Mouse (Mus musculus): ENCODE results near the gene Inka1. TPM values are rescaled to one million over a fixed set of nuclear protein-coding genes. Genes with fewer than 3 reads are reported as not detected.

Gene Inka1
- polyA plus RNA-seq, 1 experiment from 2014 or later: 50.5 TPM

DNA sequence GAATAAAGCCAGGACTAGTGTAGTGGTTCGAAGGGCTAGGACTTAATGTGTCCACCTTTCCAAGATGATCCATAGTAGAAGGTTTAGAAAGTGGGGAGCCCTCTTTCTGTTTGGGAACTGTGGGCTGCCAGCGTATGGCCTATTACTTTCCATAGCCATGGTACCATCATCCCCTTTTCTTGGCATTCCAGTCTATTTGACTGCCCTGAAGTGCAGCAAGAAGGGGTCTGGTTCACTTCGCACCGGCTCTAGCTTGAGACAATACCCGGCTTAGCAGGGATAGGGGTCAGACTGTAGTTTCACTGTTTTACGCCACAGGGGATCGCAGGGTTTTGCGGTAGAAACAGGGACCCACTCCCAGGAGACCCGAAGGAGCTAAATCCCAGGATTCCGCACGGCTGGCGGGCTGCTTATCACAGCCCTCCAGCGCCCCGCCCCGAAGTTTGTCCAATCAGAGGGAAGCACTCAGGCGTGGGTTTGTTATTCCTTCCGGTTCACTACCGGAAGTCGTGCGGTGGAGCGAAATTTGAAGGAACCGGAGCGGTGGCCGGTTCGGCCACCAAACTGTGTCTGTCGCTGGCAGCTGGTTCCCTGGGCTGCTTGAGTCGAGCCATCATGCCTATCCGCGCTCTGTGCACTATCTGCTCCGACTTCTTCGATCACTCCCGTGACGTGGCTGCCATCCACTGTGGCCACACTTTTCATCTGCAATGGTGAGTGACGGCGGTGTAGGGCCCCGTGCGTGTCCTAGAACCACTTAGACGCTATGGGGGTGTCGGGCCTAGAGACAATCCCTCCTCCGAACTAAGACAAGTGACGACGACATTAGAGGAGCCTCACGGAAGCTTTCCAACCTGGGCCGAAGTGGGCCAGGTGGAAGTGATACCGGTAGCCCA, 35.0 kb downstream of the Inka1 start:
- Histone ChIP-seq H3K36me3 (replicated peaks) (no peaks in the 10 kb centered on the region), H3K27ac (replicated peaks) (peak overlapping the region; percentile 74), H3K9ac (peak overlapping the region; percentile 71), H3K9me3 (replicated peaks) (no peaks in the 10 kb centered on the region), H3K4me3 (replicated peaks) (peak overlapping the region; percentile 88), H3K27me3 (peaks cover 4% of the 10 kb centered on the region; the same call in 1 of the 2 replicates), H3K4me2 (peak overlapping the region; percentile 86), H3K4me1 (replicated peaks) (peaks cover 31% of the 10 kb centered on the region)
- ATAC-seq (ENCODE audit: insufficient read depth): peak; percentile 87
- 11% methylated on average over 45 of the region's 45 CpGs for WGBS (ENCODE audit: insufficient replicate concordance)

DNA sequence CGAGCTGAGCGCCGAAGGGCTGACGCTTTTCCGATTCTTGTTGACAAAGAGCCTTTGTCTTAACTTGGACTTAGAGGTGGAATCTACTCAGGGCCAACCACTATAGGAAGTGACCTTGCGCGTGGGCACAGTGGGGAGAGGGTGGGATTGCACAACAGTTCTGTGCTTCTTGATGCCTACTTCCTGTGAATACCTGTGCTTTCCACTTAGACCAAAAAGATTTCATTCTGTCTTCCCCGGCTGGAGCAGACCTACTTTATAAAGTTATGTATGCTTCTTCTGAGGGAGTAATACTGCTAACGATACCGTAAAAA, 35.8 kb downstream of the Inka1 start, which contains the start of gene Traip:
Gene Traip (plus strand): TSS at position 215 of the 314 bp plus-strand sequence.
- 78% methylated on average over 10 of the region's 10 CpGs for WGBS (ENCODE audit: insufficient replicate concordance)
- H3K4me2 ChIP-seq: peak within 1 kb of the TSS; percentile 86
- peaks cover 31% of the 10 kb centered on the region for H3K4me1 ChIP-seq (replicated peaks)
- peak within 1 kb of the TSS; percentile 88 for H3K4me3 ChIP-seq (replicated peaks)
- H3K27ac ChIP-seq (replicated peaks): peak within 1 kb of the TSS; percentile 74
- ATAC-seq (ENCODE audit: insufficient read depth): no peak
- H3K9ac ChIP-seq: peak within 1 kb of the TSS; percentile 71
- H3K9me3 ChIP-seq (replicated peaks): no peaks in the 10 kb centered on the region
- peaks cover 4% of the 10 kb centered on the region; the same call in 1 of the 2 replicates for H3K27me3 ChIP-seq
- H3K36me3 ChIP-seq (replicated peaks): no peaks in the 10 kb centered on the region

DNA sequence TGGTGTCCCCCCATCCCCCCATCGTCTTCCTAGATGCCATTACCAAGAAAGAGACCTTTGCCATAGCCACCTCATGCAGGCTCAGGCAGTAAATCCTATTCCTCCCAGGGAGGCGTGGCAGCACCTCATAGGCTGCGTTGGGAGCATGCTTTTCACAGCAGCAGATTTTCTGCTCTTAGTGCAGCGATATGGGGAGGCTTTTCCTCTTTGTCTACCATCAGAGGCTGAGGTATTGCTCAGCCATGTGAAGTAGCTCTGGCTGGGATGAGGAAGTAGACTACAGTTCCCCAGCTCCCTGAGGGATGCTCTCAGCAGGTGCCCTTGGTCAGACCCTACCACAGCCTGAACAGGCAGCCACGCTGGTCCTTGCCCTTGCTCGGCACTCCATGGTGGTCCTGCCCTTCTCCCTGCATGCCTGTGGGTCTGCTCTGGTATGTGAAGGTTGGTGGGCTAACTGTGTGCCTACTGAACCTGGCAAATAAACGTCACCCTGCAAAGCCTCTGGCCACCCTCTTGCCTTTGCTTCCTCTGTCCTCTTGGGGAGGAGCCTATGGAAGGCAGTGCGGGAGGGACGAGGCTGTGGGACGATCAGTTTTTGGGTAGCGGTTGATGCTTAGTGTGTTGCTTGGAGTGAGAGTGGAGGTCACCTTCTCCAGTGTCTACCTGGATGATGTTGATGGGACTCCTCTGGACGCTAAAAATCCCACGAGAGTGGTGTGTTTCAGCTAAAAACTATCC, 36.3 kb downstream of the Inka1 start:
- Histone ChIP-seq H3K9ac (no peak overlapping the region), H3K9me3 (replicated peaks) (no peaks in the 10 kb centered on the region), H3K4me1 (replicated peaks) (peaks cover 31% of the 10 kb centered on the region), H3K27me3 (peaks cover 4% of the 10 kb centered on the region; the same call in 1 of the 2 replicates), H3K36me3 (replicated peaks) (no peaks in the 10 kb centered on the region), H3K27ac (replicated peaks) (no peak overlapping the region), H3K4me2 (no peak overlapping the region), H3K4me3 (replicated peaks) (no peak overlapping the region)
- ATAC-seq (ENCODE audit: insufficient read depth): no peak
- WGBS (ENCODE audit: insufficient replicate concordance): 68% methylated on average over 13 of the region's 13 CpGs

DNA sequence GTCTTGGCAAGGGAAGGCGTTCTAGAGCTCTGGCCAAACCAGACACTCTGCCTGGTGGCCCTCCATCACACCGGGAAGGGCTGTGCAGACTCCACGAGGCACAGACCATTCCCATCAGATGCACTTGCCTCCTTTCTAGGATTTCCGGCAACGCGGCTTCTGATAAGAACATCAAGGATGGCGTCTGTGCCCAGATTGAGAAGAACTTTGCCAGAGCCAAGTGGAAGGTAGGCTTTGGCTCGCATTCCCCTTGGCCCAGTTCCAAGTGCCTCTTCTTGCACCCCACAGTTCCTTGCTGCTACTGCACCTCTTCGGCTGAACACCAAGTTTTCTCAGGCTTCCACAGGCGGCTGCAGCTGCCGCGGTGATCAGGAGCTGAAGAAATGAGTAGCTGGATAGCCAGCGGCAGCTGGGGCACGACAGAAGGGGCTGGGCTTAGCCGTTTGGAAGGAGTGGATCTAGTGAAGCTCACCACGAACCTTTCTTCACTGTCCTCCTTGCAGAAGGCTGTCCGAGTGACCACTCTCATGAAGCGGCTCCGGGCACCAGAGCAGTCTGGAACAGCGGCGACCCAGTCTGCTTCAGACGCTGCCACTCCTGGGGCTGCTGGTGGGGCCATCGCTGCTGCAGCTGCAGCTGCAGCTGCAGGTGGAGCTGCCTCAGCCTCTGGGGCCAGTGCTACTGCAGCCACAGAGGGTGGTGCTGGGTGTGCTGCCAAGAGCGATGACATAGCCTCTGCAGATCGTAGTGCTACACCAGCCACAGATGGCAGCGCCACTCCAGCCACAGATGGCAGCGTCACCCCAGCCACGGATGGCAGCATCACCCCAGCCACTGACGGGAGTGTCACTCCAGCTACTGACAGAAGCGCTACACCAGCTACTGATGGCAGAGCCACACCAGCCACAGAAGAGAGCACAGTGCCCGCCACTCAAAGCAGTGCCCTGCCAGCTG, 38.2 kb downstream of the Inka1 start:
- ATAC-seq (ENCODE audit: insufficient read depth): no peak
- Histone ChIP-seq H3K9ac (no peak overlapping the region), H3K27ac (replicated peaks) (no peak overlapping the region), H3K4me2 (no peak overlapping the region), H3K4me3 (replicated peaks) (no peak overlapping the region), H3K9me3 (replicated peaks) (no peaks in the 10 kb centered on the region), H3K4me1 (replicated peaks) (peaks cover 26% of the 10 kb centered on the region), H3K36me3 (replicated peaks) (no peaks in the 10 kb centered on the region), H3K27me3 (peaks cover 7% of the 10 kb centered on the region; the same call in 1 of the 2 replicates)
- WGBS (ENCODE audit: insufficient replicate concordance): 78% methylated on average over 31 of the region's 31 CpGs

DNA sequence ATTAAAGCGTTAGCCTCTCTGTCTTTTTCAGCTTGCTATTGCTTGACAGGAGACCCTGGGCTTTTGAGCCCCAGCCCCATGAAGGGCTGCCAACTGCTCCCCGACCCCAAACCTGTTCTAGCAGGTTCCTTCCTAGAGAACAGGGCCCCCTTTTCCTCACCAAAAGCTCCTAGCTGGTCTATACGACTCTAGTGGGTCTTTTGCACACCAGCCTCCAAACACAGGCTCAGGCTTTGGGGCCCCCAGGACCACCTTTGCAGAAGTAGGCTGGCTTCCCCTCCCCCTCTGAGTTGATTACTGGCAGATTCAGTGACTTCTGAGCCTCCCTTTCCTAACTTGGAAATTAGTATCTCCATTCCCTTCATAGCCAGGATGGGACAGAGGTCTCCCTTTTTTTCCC, 48.8 kb downstream of the Inka1 start:
- no peaks in the 10 kb centered on the region for H3K36me3 ChIP-seq (replicated peaks)
- H3K27me3 ChIP-seq: peaks cover 91% of the 10 kb centered on the region
- H3K4me3 ChIP-seq (replicated peaks): no peak overlapping the region
- H3K9me3 ChIP-seq (replicated peaks): no peaks in the 10 kb centered on the region
- H3K4me1 ChIP-seq (replicated peaks): peaks cover 9% of the 10 kb centered on the region
- H3K27ac ChIP-seq (replicated peaks): no peak overlapping the region
- ATAC-seq (ENCODE audit: insufficient read depth): no peak
- no peak overlapping the region for H3K9ac ChIP-seq
- H3K4me2 ChIP-seq: no peak overlapping the region
- WGBS (ENCODE audit: insufficient replicate concordance): 22% methylated on average over 3 of the region's 3 CpGs

DNA sequence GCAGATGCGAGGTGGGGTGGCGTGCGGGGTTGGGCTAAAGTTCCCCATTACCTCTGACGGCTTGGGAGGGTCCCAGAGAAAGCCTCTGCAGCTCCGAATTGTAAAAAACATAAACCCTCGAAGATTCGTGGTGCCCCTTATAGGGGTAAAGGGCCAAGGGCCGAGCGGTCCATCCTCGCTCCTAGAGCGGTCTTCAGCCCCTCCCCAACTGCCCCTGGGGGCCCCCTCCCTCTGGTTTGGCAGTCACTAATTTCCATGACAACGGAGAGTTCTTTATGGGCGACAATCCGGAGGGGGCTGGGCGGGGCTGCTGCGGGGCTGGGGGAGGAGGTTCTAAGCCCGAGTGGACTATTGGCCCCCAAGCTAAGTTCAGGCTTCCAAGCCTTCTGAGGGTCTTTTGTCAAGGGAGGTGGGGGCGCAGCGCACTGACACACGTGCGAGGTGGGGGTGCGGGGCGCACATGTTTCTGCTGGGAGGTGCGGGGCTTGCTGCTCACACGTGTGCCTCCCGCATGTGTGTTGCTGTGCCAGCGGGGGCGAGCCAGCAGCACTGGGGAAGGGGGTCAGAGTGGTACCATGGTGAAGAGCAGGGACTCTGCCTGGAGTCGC, 49.4 kb downstream of the Inka1 start:
- Histone ChIP-seq H3K27me3 (peaks cover 94% of the 10 kb centered on the region), H3K9ac (no peak overlapping the region), H3K36me3 (replicated peaks) (no peaks in the 10 kb centered on the region), H3K4me1 (replicated peaks) (peaks cover 9% of the 10 kb centered on the region), H3K27ac (replicated peaks) (no peak overlapping the region), H3K4me3 (replicated peaks) (peak overlapping the region; percentile 36), H3K9me3 (replicated peaks) (no peaks in the 10 kb centered on the region), H3K4me2 (peak overlapping the region; percentile 65)
- 5% methylated on average over 29 of the region's 29 CpGs for WGBS (ENCODE audit: insufficient replicate concordance)
- no peak for ATAC-seq (ENCODE audit: insufficient read depth)

DNA sequence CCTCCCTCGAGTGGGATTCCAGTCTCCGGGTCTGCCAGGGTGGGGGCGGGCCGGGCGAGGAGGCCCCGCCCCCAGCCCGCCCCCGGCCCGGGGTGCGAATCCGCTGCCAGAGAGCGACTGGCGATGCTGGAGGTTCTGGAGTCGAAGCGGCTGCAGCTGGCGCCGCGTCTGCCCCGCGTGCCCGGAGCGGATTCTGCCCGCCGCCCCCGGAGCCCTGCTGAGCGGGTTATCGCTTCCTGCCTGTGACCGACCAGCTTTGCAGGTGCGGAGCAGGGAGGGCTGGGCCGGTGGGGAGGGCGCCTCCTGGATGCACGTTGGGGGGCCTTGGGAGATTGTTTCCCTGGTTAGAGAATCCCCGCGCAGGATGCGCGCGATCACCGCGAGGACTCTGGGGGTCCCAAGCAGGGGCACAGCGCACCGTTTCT, 49.9 kb downstream of the Inka1 start:
- Histone ChIP-seq H3K27ac (replicated peaks) (no peak overlapping the region), H3K4me3 (replicated peaks) (peak overlapping the region; percentile 36), H3K9me3 (replicated peaks) (no peaks in the 10 kb centered on the region), H3K4me2 (peak overlapping the region; percentile 65), H3K36me3 (replicated peaks) (no peaks in the 10 kb centered on the region), H3K9ac (no peak overlapping the region), H3K4me1 (replicated peaks) (peaks cover 9% of the 10 kb centered on the region), H3K27me3 (peaks cover 90% of the 10 kb centered on the region)
- no peak for ATAC-seq (ENCODE audit: insufficient read depth)
- WGBS (ENCODE audit: insufficient replicate concordance): under 1% methylated on average over 41 of the region's 41 CpGs

DNA sequence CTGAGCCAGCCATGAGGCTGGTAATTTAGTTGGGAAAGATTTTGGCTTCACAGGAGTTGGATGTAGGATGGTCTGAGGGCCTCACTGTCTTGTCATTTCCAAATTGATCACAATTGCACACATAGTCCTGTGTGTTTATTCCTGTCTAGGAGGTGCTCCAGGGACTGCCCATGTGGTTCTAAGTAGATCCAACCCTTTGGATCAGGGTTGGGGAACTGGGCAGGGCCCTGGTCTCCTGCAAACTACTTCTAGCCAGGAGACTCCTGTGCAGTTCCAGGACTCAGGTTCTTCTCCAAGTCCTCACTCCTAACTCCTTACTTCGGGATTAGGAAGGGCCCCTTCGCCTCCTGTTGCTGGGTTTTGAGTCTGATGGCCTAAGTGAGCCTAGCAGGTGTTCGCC, 50.3 kb downstream of the Inka1 start, which contains the start of gene Camkv:
Gene Camkv (plus strand): TSS at position 301 of the 400 bp plus-strand sequence.
- peak within 1 kb of the TSS; percentile 36 for H3K4me3 ChIP-seq (replicated peaks)
- peaks cover 9% of the 10 kb centered on the region for H3K4me1 ChIP-seq (replicated peaks)
- H3K27me3 ChIP-seq: peaks cover 87% of the 10 kb centered on the region
- H3K9me3 ChIP-seq (replicated peaks): no peaks in the 10 kb centered on the region
- no peaks in the 10 kb centered on the region for H3K36me3 ChIP-seq (replicated peaks)
- WGBS (ENCODE audit: insufficient replicate concordance): 44% methylated on average over 3 of the region's 3 CpGs
- ATAC-seq (ENCODE audit: insufficient read depth): no peak
- peak within 1 kb of the TSS; percentile 65 for H3K4me2 ChIP-seq
- H3K9ac ChIP-seq: no peak within 1 kb of the TSS
- no peak within 1 kb of the TSS for H3K27ac ChIP-seq (replicated peaks)

Data from liver, embryonic 15.5 days (tissue).